Mouse (Mus musculus): ENCODE data around the gene Ocel1. TPM values are rescaled to one million over a fixed set of nuclear protein-coding genes. Genes with fewer than 3 reads are reported as not detected.

The Ocel1 gene
- polyA plus RNA-seq, 1 experiment from 2014 or later: 7.5 TPM

DNA sequence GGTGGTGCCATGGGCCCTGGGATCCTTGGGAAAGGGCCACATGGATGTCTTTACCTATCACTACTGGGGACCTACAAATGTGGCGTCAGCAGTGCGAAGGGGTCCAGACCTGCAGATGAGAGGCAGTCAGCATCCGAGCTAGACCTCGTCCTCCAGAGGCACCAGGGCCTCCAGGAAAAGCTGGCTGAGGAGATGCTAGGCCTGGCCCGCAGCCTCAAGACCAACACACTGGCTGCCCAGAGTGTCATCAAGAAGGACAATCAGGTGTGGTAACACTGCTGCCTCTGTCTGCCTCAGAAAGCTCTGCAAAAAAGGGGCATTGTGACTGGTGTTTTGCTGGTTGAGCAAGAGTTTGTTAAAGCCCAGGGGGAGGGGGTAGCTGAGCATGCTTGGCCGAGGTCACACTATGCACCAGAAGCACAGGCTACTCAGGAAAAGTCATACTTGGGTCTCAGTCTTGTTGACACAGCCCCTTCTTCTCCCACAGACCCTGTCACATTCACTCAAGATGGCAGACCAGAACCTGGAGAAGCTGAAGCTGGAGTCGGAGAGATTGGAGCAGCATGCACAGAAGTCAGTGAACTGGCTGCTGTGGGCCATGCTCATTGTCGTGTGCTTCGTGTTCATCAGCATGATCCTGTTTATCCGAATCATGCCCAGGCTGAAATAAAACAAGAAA lies 1.9 kb upstream of the Ocel1 start:
- DNase-seq (ENCODE audit: low spot score): no peak
- Histone ChIP-seq H3K9me3 (no peaks in the 10 kb centered on the region), H3K36me3 (peaks cover 45% of the 10 kb centered on the region), H3K27ac (no peak overlapping the region), H3K4me1 (replicated peaks) (peaks cover 35% of the 10 kb centered on the region), H3K27me3 (ENCODE audit: insufficient read depth, poor library complexity, severe bottlenecking) (no peaks in the 10 kb centered on the region), H3K4me3 (0 out of 2 replicates have a peak overlapping the region, but pooled peaks have one; percentile 66)
- WGBS: 93% methylated on average over 10 of the region's 10 CpGs

DNA sequence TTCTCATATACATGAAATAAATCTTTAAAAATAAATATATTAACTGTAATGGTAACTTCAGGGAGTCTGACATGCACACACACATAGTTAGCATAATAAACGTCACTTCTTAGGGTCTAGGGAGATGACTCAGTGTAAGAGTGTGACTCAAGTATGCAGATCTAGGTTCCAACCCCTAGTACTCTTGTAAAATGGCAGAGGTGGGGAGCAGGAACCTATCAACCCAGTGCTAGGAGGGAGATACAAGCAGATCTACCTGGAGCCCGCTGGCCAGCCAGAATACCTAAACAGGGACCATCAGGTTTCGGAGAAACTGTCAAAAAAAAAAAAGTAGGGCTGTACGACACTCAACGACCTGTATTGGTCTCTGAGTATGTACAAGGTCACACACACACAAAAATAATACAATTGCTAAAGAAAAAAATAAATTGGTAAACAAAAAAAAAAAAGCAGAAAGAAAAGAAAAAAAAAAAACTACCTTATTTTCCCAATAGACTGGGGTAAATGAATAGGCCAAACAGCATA lies 325 bp upstream of the Ocel1 start:
- H3K36me3 ChIP-seq: peaks cover 61% of the 10 kb centered on the region
- H3K9me3 ChIP-seq: no peaks in the 10 kb centered on the region
- WGBS: 25% methylated on average over 5 of the region's 5 CpGs
- no peaks in the 10 kb centered on the region for H3K27me3 ChIP-seq (ENCODE audit: insufficient read depth, poor library complexity, severe bottlenecking)
- H3K4me1 ChIP-seq (replicated peaks): peaks cover 50% of the 10 kb centered on the region
- H3K4me3 ChIP-seq: peak overlapping the region; percentile 65
- no peak for DNase-seq (ENCODE audit: low spot score)
- peak overlapping the region; percentile 84 for H3K27ac ChIP-seq

DNA sequence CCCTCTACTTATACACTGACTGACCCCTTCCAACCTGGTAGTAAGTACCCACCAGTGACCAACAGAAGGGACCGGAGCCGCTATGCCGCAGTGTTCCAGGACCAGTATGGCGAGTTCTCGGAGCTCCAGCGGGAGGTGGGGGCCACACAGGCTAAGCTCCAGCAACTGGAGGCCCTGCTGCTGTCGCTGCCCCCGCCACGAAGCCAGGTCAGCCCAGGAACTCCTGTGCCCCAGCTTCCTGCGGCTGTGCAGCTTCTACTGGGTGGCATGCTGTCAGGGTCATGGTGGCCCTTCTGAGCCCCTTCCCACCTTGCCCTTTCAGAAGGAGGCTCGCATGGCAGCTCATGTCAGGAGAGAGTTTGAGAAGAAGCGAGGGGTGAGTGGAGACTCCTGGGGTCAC lies 1.3 kb downstream of the Ocel1 start:
- peak; percentile 18 for DNase-seq (ENCODE audit: low spot score)
- H3K4me1 ChIP-seq (replicated peaks): peaks cover 55% of the 10 kb centered on the region
- H3K36me3 ChIP-seq: peaks cover 77% of the 10 kb centered on the region
- H3K27ac ChIP-seq: peak overlapping the region; percentile 18; the same call in 1 of the 2 replicates
- H3K27me3 ChIP-seq (ENCODE audit: insufficient read depth, poor library complexity, severe bottlenecking): peaks cover 9% of the 10 kb centered on the region; the same call in 1 of the 2 replicates
- H3K4me3 ChIP-seq: peak overlapping the region; percentile 14; the same call in 1 of the 2 replicates
- WGBS: 85% methylated on average over 12 of the region's 12 CpGs
- H3K9me3 ChIP-seq: no peaks in the 10 kb centered on the region

DNA sequence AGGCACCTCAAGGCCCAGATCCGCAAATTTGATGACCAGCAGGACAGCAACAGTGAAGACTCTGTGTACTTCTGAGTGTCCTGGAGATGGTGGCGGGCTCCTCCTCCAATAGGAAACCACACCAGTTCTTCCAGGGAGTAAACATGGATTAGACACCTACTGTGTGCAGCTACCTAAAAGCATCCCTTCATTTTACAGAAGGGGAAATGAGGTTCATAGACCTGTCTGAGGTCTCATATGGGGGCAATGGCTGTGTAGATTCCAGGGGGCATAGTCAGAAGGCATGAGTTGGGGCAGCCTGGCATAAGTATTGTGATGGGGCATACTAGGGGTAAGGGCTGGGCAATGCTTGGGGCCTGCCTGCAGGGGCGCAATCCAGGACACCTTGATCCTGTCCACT lies 1.9 kb downstream of the Ocel1 start:
- peaks cover 55% of the 10 kb centered on the region for H3K4me1 ChIP-seq (replicated peaks)
- no peaks in the 10 kb centered on the region for H3K9me3 ChIP-seq
- 89% methylated on average over 3 of the region's 3 CpGs for WGBS
- peaks cover 83% of the 10 kb centered on the region for H3K36me3 ChIP-seq
- H3K27me3 ChIP-seq (ENCODE audit: insufficient read depth, poor library complexity, severe bottlenecking): peaks cover 9% of the 10 kb centered on the region; the same call in 1 of the 2 replicates
- no peak overlapping the region for H3K27ac ChIP-seq
- no peak for DNase-seq (ENCODE audit: low spot score)
- H3K4me3 ChIP-seq: peak overlapping the region; percentile 14; the same call in 1 of the 2 replicates

DNA sequence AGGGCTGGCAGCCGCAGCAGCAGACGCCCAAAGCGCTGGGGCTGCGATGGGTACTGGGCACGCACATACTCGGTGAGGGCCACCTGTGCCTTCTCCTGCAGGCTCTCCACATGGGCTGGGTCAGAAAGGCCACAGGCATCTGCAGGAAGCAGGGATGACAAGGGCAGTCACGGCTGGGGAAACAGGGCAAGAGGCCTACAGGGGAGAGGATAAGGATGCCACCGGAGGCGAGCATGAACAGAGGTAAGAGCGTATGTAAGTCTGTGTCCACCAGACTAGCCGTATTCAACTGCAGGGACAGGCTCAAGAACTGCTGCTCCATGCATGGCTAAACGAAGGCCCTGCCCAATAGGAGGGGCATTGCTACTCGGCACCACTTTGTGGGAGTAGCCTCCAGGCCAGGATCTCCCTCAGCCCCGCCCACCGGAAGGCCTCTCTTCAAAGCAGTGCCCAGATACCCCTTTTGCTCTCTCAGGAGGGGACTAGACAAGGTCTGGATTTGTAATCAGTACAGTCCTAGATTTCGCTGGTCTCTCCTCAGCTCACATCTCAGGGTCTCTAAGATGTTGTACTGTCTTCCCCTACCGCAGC lies 3.6 kb downstream of the Ocel1 start:
- H3K4me1 ChIP-seq (replicated peaks): peaks cover 61% of the 10 kb centered on the region
- H3K9me3 ChIP-seq: no peaks in the 10 kb centered on the region
- peak overlapping the region; percentile 81; the same call in 1 of the 2 replicates for H3K27ac ChIP-seq
- no peak for DNase-seq (ENCODE audit: low spot score)
- peaks cover 9% of the 10 kb centered on the region; the same call in 1 of the 2 replicates for H3K27me3 ChIP-seq (ENCODE audit: insufficient read depth, poor library complexity, severe bottlenecking)
- H3K36me3 ChIP-seq: peaks cover 81% of the 10 kb centered on the region
- WGBS: 72% methylated on average over 17 of the region's 17 CpGs
- peak overlapping the region; percentile 98; the same call in 1 of the 2 replicates for H3K4me3 ChIP-seq

DNA sequence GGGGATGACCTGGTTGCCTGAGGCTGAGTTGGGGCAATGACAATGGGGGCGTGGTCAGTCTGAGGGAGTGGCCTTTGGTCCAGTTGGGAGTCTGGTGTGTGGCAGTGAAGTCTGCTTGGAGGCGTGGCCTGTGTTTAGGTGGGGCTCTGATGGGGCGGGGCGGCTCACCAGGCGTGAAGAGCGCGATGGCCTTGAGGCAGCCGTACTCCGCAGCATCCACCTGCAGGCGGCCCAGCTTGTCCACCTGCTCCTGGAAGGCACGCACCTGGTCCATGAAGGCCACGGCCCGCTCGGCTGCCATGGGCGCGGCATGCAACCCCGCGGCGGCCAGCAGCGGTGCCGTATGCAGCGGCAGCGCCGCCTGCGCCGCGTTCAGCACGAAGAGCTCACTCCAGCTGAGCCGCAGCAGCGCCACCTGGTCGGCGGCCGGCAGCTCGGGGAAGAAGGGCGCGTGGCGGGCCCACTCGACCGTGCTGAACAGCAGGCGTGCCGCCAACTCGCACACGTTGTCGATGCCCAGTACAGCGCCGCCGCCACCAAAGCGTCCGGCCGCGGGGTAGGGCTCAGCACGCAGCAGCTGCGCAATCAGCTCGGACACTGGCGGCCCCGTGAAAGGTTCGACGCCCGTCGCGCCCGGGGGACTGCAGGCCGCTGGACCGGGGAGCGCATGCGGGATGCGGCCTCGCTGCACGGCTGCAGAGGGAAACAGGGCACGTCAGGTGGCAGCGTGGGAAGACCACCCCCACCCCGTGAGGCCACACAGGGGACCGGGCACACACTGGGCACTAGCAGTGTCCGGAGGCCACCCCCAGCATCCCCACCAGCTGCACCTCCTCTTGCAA lies 4.7 kb downstream of the Ocel1 start:
- Histone ChIP-seq H3K27ac (peak overlapping the region; percentile 81), H3K4me1 (replicated peaks) (peaks cover 66% of the 10 kb centered on the region), H3K27me3 (ENCODE audit: insufficient read depth, poor library complexity, severe bottlenecking) (peaks cover 9% of the 10 kb centered on the region; the same call in 1 of the 2 replicates), H3K4me3 (peak overlapping the region; percentile 98), H3K9me3 (no peaks in the 10 kb centered on the region), H3K36me3 (peaks cover 77% of the 10 kb centered on the region)
- peak; percentile 73 for DNase-seq (ENCODE audit: low spot score)
- WGBS: 6% methylated on average over 74 of the region's 74 CpGs

DNA sequence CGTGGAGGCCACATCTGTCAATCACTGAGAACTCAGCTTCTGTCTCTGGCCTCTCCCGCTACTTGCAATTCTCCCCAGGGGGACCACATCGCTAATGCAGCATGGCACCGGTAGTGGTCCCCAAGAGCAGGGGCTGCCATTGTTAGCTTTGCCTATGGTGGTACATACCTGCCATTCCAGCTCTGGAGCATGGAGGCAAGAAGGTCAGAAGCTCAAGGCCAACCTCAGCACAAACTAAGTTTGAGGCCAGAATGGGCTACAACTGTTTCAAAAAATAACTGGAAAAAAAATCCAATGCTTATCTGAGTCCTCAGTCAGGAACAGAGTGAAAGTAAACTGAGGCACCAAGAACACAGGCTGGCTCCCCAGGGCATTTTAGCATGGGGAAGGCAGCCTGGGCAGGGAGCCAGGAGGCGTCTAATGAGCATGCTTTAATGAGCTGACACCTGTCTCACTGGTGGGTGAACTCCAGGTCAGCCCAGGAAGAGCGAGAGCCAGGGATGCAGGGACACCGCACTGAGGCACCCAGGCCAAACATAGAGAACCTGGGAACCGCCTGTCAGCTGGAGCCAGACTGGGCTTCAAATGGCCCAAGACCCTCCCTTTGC lies 5.4 kb downstream of the Ocel1 start:
- 41% methylated on average over 8 of the region's 8 CpGs for WGBS
- Histone ChIP-seq H3K4me3 (peak overlapping the region; percentile 98), H3K4me1 (replicated peaks) (peaks cover 66% of the 10 kb centered on the region), H3K36me3 (peaks cover 76% of the 10 kb centered on the region), H3K9me3 (no peaks in the 10 kb centered on the region), H3K27ac (peak overlapping the region; percentile 81), H3K27me3 (ENCODE audit: insufficient read depth, poor library complexity, severe bottlenecking) (peaks cover 9% of the 10 kb centered on the region; the same call in 1 of the 2 replicates)
- no peak for DNase-seq (ENCODE audit: low spot score)

DNA sequence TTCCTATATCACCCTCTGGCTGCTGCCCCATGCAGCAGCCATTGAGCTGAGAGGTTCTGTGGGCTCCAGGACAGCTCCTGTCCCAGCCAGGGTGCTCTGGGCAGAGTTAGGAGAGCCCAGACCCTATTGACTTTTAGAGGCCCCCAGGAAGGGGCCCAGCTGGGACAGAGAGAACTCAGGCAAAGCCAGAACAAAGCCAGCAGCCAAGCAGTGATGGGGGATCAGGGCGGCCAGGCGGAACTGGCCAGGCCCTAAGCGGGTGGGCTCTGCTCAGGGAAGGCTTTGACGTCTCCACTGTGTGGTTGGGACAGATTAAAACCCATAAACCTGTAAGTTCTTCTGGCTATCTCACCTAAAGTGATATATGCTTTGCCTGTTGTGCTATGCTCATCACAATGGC lies 7.9 kb downstream of the Ocel1 start:
- H3K36me3 ChIP-seq: peaks cover 51% of the 10 kb centered on the region
- no peaks in the 10 kb centered on the region for H3K9me3 ChIP-seq
- H3K27me3 ChIP-seq (ENCODE audit: insufficient read depth, poor library complexity, severe bottlenecking): peaks cover 9% of the 10 kb centered on the region; the same call in 1 of the 2 replicates
- DNase-seq (ENCODE audit: low spot score): no peak
- H3K27ac ChIP-seq: peak overlapping the region; percentile 99
- peak overlapping the region; percentile 98 for H3K4me3 ChIP-seq
- 21% methylated on average over 4 of the region's 4 CpGs for WGBS
- H3K4me1 ChIP-seq (replicated peaks): peaks cover 87% of the 10 kb centered on the region

DNA sequence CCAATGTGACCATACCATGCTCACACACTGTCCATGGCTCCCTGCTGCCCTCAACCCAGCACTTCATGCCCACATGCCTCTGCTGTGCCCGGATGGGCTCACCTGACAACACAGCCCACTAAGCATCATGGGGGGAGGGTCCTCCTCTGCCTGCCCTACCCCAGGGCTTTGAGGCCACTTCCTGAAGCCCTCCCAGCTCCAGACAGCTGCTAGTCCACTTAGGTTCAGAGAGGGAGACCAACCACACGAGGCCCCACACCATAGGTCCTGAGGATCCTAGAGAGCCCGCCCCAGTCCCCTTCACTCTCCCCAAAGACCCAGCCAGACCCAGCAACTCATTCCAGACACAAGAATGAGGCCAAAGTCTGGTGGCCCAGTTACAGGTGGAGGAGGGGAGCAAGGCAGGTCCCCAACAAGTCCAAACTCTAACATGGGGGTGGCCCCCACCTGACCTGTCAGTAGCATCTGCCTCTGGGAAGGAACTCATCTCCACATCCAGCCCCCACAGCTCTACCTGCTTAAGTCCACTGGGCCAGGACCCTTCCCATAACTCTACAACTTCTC lies 8.5 kb downstream of the Ocel1 start:
- peaks cover 87% of the 10 kb centered on the region for H3K4me1 ChIP-seq (replicated peaks)
- H3K27me3 ChIP-seq (ENCODE audit: insufficient read depth, poor library complexity, severe bottlenecking): peaks cover 9% of the 10 kb centered on the region; the same call in 1 of the 2 replicates
- peak overlapping the region; percentile 99 for H3K27ac ChIP-seq
- peaks cover 45% of the 10 kb centered on the region for H3K36me3 ChIP-seq
- no peaks in the 10 kb centered on the region for H3K9me3 ChIP-seq
- WGBS: 26% methylated on average over 3 of the region's 3 CpGs
- DNase-seq (ENCODE audit: low spot score): no peak
- peak overlapping the region; percentile 98 for H3K4me3 ChIP-seq

DNA sequence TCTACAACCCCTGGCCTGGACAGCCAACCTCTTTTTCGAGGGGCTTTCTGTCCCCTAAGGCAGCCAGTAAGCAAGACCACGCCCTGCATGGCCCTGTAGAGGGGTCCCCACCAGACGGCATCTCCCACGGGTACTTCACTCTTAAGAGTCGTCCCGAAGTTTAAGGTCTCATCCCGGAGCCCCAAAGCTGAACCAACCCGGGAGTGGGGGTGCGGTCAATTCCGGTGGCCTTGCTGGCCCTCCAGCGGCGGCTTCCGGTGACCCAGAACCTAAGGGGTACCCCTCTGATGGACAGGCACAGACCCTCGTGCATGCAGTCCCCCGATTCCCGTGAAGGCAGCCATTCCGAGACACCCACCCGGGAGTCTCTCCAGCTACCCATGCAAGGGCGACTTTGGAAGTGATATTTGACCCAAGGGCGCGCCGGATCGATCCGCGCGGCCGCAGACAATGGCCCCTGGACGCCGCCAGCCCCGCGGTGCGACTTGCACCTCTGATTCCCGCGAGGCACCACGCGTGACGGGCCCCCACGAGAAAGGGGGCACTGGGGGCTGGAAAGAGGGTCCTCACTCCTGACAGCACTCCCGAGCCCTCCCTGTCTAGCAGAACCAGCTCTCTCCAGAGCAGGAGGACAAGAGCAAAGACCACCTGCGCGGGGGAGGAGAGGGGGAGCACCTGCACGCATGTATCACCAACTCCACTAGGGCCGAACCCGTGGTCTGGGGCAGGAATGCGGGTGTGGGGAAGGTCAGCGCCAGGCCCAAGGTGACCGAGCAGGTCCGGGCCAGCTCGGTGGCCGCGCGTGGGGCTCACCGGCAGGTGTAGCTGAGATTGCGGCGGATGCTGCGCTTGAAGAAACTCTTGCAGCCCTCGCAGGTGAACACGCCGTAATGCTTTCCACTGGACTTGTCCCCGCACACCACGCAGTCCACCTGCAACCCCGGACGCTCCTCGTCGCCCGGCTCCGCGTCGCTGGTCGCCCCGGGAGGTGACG lies 9.4 kb downstream of the Ocel1 start:
- WGBS: 1% methylated on average over 72 of the region's 72 CpGs
- peaks cover 9% of the 10 kb centered on the region; the same call in 1 of the 2 replicates for H3K27me3 ChIP-seq (ENCODE audit: insufficient read depth, poor library complexity, severe bottlenecking)
- H3K36me3 ChIP-seq: peaks cover 36% of the 10 kb centered on the region
- peak overlapping the region; percentile 98 for H3K4me3 ChIP-seq
- peaks cover 80% of the 10 kb centered on the region for H3K4me1 ChIP-seq (replicated peaks)
- peak overlapping the region; percentile 99 for H3K27ac ChIP-seq
- no peaks in the 10 kb centered on the region for H3K9me3 ChIP-seq
- peak; percentile 47 for DNase-seq (ENCODE audit: low spot score)

DNA sequence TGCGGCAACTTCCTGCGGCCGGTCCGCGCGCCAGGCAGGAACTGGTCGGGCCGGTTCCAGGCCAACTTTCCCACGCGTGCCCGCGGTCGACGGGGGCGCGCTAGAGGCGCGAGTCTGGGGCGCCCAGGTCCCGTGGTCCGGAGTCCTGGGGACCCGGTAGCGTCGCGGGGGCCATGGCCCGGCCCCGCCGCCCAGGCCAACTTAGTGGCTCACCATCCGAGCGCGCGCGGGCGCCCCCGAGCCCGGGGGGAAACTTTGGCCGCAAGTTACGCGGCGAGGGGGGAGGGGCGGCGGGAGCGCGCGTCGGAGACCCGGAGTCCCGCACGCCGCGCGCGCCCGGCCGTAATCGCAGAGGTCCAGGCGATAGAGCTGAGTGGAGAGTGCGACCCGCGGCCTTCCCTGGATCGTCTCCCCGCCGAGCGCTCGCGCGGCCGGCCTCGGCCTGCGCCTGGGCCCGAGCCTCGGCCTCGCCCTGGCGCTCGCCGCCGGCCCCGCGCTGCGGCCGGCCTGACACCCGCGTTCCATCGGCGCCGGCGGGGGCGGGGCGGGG lies 10.4 kb downstream of the Ocel1 start, which contains the start of gene Nr2f6:
Gene Nr2f6 (minus strand): TSS at position 540 of the 550 bp plus-strand sequence.
- 2% methylated on average over 89 of the region's 89 CpGs for WGBS
- Histone ChIP-seq H3K27me3 (ENCODE audit: insufficient read depth, poor library complexity, severe bottlenecking) (peaks cover 6% of the 10 kb centered on the region; the same call in 1 of the 2 replicates), H3K4me1 (replicated peaks) (peaks cover 73% of the 10 kb centered on the region), H3K9me3 (no peaks in the 10 kb centered on the region), H3K36me3 (peaks cover 26% of the 10 kb centered on the region), H3K27ac (peak within 1 kb of the TSS; percentile 99), H3K4me3 (peak within 1 kb of the TSS; percentile 98)
- DNase-seq (ENCODE audit: low spot score): peak; percentile 83
